Mouse (Mus musculus) cerebellum, adult 2 months (tissue): ENCODE results near the gene Ralgapb. TPM values are rescaled to one million over a fixed set of nuclear protein-coding genes. Genes with fewer than 3 reads are reported as not detected.
A peak's percentile ranks its signal among the peaks of the same experiment; 100 is the strongest.

Source experiments
- DNase-seq, 2 experiments: peaks; one replicate each; pipeline ENCODE4 v3.0.0; 2021
- H3K27ac ChIP-seq: fragments of 200-500 bp; 2 replicates; pipeline ENCODE4 v1.5.1; 2012; ENCODE audit warnings: low read length, control low read depth, inconsistent platforms; ENCODE audit not compliant: insufficient read depth
- H3K27me3 ChIP-seq: fragments of 200-500 bp; 2 replicates; pipeline ENCODE4 v1.6.1; 2012; ENCODE audit warnings: inconsistent platforms, mild to moderate bottlenecking, low read length, moderate library complexity; ENCODE audit not compliant: control insufficient read depth, insufficient read depth
- H3K4me1 ChIP-seq: fragments of 200-500 bp; 2 replicates; pipeline ENCODE4 v1.6.1; 2011; ENCODE audit warnings: low read length; ENCODE audit not compliant: control insufficient read depth, insufficient read depth
- H3K4me3 ChIP-seq: fragments of 200-500 bp; replicated peaks from 2 replicates; pipeline ENCODE3; 2011; ENCODE audit warnings: mild to moderate bottlenecking, low read depth, low read length, control low read depth; ENCODE audit not compliant: insufficient read depth
- CTCF ChIP-seq: fragments of 200-500 bp; IDR thresholded peaks from 2 replicates; pipeline ENCODE4 v1.5.1; 2011; ENCODE audit warnings: low read depth, mild to moderate bottlenecking, control low read depth, low read length, moderate library complexity, borderline replicate concordance; ENCODE audit not compliant: insufficient read depth
- POLR2A ChIP-seq: fragments of 200-500 bp; IDR thresholded peaks from 2 replicates; pipeline ENCODE4 v1.6.1; 2011; ENCODE audit warnings: low read length, control low read depth, borderline replicate concordance; ENCODE audit not compliant: insufficient read depth
- WGBS: fragments of 180-500 bp; shearing (Covaris S2); methylation state at CpG from one replicate; pipeline ENCODE4 v1.1.7; 2018; 5-methylcytosine and 5-hydroxymethylcytosine counted together
- polyA plus RNA-seq: library from polyadenylated mRNA; depleted of rRNA; stranded (reverse); fragments of >200 nt; gene quantifications from 2 replicates; pipeline ENCODE4 v1.2.3, GENCODE M21; 2012

Gene Ralgapb
- polyA plus RNA-seq, 1 experiment, result 53.3 TPM

DNA sequence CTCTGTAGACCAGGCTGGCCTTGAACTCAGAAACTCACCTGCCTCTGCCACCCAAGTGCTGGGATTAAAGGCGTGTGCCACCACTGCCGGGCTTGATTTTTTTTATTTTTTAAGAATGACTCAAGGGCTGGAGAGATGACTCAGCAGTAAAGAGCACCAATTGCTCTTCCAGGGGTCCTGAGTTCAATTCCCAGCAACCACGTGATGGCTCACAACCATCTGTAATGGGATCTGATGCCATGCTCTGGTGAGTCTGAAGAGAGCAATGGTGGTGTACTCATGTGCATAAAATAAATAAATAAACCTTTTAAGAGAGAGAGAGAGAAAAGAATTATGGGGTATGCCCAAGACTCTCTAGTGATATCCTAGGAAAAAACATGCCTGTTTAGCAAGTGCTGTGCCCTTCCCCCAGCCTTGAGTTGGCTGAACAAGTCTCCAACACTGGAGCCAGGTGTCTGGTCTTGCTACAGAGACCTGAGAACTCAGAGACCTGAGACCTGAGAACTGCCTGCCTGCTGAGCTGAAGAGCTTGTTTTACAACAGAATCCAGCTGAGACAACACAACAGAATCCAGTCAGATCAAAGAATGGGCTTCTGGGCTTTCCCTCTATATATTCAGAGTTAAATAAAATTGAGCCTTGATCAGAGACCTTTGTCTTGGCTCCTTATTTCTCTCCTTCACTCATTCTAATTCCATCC is 40.0 kb upstream of the Ralgapb start:
- Histone ChIP-seq H3K4me1 (no peaks in the 10 kb centered on the region), H3K27ac (no peak overlapping the region), H3K27me3 (no peaks in the 10 kb centered on the region), H3K4me3 (no peak overlapping the region)
- 83% methylated on average over 3 of the region's 3 CpGs for WGBS
- TF ChIP-seq POLR2A (no peak), CTCF (no peak)
- no peak for DNase-seq

DNA sequence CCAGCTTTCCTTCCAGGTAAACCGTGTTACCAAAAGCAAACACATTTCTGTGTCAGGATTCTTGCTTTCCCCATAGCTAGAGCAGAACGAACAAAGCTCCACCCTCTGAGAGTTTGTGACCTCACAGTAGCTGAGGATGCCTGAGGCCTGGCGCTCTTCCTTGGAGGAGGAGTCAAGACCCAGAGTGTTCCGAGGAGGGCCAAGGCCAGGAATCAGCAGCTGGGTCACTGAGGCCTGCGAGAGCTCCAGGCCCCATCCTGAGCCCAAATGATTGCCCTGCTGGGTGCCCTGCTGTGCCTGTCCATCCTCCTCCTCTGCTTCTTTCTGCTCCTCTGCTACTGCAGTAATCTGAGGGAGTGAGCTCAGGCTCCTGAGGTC is 39.5 kb upstream of the Ralgapb start:
- Histone ChIP-seq H3K4me1 (no peaks in the 10 kb centered on the region), H3K4me3 (no peak overlapping the region), H3K27ac (no peak overlapping the region), H3K27me3 (no peaks in the 10 kb centered on the region)
- WGBS, result 23% methylated on average over 5 of the region's 5 CpGs
- no peak for DNase-seq
- TF ChIP-seq POLR2A (no peak), CTCF (no peak)

DNA sequence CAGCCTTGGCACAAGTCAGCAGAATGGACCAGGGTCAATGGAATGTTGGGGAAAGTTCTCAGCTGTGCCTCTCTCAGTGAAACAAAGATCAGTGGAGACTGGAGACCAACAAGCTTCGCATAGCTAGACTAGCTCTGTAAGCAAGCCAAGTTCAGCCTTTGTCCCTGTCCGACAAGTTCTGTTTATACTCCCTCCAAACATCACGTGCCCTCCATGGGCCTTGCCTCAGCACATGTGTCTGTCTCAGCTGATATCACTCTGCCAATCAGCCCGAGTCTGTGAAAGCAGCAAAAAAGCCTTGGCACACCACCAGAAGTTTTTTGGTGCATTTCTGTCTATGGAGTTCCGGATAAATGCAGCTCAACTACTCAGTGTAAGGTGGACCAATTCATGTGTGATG is 36.6 kb upstream of the Ralgapb start:
- no peak overlapping the region for H3K4me3 ChIP-seq
- no peak for DNase-seq
- no peaks in the 10 kb centered on the region for H3K27me3 ChIP-seq
- no peaks in the 10 kb centered on the region for H3K4me1 ChIP-seq
- WGBS, result 45% methylated on average over 5 of the region's 5 CpGs
- no peak for TF ChIP-seq CTCF
- TF ChIP-seq POLR2A, result no peak
- H3K27ac ChIP-seq, result no peak overlapping the region

DNA sequence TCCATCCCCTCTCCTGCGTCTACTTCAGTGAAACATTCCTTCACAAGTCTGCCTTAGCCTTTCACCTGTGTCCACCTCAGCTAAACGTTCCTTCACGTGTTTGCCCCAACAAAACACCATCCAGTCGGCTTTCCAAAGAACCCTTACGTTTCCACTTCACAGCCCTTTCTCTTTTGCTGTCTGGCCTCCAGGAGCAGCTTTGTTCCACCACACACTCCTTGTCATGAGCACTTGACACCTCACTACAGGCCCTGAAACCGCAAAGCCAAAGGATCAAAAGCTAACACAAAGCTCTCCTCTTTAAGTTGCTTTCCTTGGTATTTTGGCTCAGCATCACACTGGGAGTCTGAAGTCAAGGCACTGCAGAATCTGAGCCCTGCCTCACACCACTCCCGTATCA is 36.1 kb upstream of the Ralgapb start:
- H3K4me3 ChIP-seq, result no peak overlapping the region
- DNase-seq, result no peak
- no peaks in the 10 kb centered on the region for H3K4me1 ChIP-seq
- TF ChIP-seq CTCF, result no peak
- TF ChIP-seq POLR2A, result no peak
- H3K27me3 ChIP-seq, result no peaks in the 10 kb centered on the region
- 70% methylated on average over 7 of the region's 7 CpGs for WGBS
- H3K27ac ChIP-seq, result no peak overlapping the region

DNA sequence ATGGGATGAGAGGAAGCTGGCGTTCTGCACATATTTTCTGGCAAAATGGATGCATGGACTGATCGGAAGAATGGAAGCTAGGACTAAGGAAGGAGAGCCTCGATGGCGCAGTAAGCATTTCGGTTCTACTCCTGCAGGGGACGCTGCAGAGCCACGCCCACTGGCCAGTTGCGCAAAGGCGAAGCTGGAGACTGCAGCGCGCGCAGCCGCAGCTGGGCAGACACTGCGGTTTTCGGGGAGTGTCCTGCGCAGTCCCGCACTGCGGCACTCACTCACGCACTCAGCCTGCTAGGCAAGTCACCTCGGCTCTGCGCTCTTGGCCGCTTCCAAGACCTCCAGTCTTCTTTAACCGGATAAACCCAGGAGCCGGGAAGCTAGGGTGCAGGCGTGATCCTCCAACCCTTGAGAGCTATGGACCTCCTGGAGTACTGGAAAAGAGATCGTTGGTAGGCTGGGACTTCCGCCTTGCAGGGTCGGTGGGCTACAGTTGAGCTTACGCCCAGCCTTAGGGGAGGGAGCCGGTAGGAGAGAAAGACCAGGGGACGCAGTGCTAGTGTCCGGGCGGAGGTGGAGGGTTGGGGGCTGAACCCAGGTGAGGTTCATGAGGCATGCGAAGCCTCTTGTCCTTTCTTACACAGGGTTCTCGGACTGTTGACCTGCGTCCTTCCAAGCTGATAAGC is 34.1 kb upstream of the Ralgapb start, which contains the start of gene Snhg11:
Gene Snhg11, plus strand, starts transcription at position 196 of the 680 bp plus-strand sequence.
- TF ChIP-seq POLR2A, result peak; percentile 89
- TF ChIP-seq CTCF, result peak; percentile 68
- peak; percentile 91 for DNase-seq
- H3K4me3 ChIP-seq, result peak within 1 kb of the TSS; percentile 78
- H3K27me3 ChIP-seq, result no peaks in the 10 kb centered on the region
- WGBS, result 2% methylated on average over 36 of the region's 36 CpGs
- H3K27ac ChIP-seq, result peak within 1 kb of the TSS; percentile 77
- no peaks in the 10 kb centered on the region for H3K4me1 ChIP-seq

DNA sequence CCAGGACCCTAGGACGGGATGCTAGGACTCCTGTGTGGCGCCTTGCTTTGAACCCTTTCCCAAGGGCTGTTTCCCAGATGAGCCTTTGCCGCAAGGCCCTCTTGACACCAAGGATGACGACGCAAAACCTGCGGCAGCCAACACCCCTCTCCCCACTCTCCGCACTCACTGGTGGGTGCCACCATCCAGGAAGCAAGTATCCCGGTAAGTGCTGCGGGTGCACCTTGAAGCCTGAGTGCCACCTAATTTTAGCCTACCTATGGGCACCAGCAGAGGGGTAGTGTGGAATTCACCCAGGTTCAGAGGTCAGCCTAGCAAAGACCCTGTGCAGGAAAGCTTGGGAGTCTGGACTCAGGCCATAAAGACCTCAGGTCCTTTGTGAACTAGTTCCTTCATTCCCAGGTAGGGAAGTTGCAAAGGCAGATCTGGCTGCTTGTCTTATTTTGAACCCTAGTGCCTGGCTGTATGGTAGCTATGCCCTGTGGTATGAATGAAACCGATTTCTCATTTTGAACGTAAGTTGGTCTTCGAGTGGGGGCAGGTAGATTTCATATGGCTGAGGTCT is 33.4 kb upstream of the Ralgapb start:
- no peaks in the 10 kb centered on the region for H3K4me1 ChIP-seq
- TF ChIP-seq POLR2A, result no peak
- no peak for TF ChIP-seq CTCF
- DNase-seq, result peak in 1 of 2 experiments; percentile 40
- H3K27ac ChIP-seq, result peak overlapping the region; percentile 77
- peak overlapping the region; percentile 78 for H3K4me3 ChIP-seq
- 22% methylated on average over 12 of the region's 12 CpGs for WGBS
- no peaks in the 10 kb centered on the region for H3K27me3 ChIP-seq

DNA sequence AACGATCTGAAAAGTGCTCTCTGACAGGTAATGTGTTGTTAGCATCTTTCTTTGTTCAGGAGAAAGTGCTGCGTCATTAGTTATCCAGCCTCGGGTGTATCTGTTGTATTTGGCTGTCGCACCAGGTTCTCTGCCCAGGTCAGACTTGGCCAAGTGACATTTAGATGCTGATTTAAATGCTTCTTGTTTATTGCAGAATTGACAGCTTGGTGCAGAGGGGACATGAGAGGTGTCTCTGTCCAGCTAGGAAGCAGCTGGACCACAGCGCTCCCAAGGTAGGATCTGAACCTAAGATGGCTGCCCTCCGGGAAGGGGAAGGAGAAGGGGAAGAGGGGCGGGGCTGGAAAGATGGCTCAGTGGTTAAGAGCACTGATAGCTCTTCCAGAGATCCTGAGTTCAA is 32.9 kb upstream of the Ralgapb start:
- 50% methylated on average over 7 of the region's 7 CpGs for WGBS
- Histone ChIP-seq H3K4me3 (peak overlapping the region; percentile 78), H3K27ac (peak overlapping the region; percentile 77; the same call in 1 of the 2 replicates), H3K27me3 (no peaks in the 10 kb centered on the region), H3K4me1 (no peaks in the 10 kb centered on the region)
- DNase-seq, result peak; percentile 58 to 59
- TF ChIP-seq CTCF (no peak), POLR2A (no peak)
